Mouse (Mus musculus) mouse embryonic stem cell (cell line): ENCODE measurements around the gene Colgalt1.

ENCODE experiments used
- in situ Hi-C, 2 experiments: fragments of 300-500 bp; cut with MboI; formaldehyde crosslinking; loops; 1 replicate in 1 of 2; 3 replicates in 1 of 2; pipeline ENCODE4 v1.14.3; 2019 to 2020; ENCODE audit warnings: low sequenced_read_pairs in 2 of 2, low pct_unique_long_range_greater_than_20kb in 1 of 2, mixed read lengths in 1 of 2; ENCODE audit not compliant: unreplicated experiment in 1 of 2

Colgalt1 gene

DNA sequence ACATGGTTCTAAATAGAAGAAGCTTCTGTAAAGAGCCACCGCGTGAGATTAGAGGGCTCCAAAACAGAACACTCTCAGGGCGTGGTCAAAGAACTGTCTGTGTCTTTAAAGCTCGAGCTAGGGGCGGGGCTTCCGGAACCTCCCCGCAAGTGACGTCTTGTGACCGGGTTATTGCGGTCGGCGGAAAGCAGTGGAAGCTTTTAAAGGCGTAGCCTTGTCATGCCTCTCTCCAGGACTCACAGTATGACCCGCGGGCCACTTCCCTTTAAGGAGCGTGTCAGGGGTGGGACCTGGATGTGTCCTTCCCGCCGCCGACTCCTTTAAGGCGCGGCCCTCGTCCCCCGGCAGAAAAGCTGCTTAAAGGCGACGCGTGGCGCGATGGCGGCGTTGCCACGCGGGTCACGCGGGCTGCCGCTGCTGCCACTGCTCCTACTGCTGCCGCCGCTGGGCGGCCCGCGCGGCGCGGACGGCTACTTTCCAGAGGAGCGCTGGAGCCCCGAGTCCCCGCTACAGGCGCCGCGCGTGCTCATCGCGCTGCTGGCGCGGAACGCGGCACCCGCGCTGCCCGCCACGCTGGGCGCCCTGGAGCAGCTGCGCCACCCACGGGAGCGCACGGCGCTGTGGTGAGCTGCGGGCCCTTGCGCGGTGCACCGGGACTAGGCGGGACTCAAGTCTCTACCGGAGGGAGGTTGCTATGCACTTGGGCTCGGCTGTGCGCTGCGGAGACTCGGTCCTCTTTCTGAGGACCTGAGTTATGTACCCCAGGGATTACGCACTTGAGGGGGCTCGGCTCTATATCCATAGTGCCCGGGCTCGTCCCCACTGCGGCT, at the start of gene Colgalt1:
Colgalt1 (plus strand) TSS at position 177 of the 830 bp plus-strand sequence.
- in situ Hi-C loops: no loop called here

- in situ Hi-C loops: loop anchor here in 1 of 2 experiments (5.0 to 10.0 kb wide), 2 partner anchors 41 to 73 kb away; no protein-coding TSS in a partner anchor
Observed at GRCm38 (mm10) chr8:71561401-71561800, 49.4 kb upstream of the Colgalt1 start.

DNA sequence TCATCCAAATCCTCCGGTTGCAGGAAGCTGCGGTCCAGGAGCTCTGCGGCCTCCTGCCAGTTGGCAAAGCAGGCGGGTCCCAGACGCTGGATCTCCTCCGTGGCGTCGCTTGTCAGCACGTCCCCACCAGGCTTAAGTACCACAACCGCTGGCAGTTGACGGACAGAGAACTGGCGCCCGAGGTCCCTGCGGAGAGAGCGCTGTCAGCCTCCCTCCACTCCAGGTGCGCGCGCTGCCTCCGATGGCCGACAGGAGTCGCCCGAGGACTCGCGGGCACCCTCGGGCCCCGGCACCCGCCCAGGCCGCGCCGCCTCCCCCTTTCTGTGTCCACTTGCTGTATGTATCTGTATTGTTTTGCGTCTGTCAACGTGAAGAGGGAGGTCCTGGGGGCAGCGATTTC, 48.0 kb upstream of the Colgalt1 start:
- in situ Hi-C loops: loop anchor here in 1 of 2 experiments (5.0 to 10.0 kb wide), 2 partner anchors 40 to 72 kb away; no protein-coding TSS in a partner anchor

DNA sequence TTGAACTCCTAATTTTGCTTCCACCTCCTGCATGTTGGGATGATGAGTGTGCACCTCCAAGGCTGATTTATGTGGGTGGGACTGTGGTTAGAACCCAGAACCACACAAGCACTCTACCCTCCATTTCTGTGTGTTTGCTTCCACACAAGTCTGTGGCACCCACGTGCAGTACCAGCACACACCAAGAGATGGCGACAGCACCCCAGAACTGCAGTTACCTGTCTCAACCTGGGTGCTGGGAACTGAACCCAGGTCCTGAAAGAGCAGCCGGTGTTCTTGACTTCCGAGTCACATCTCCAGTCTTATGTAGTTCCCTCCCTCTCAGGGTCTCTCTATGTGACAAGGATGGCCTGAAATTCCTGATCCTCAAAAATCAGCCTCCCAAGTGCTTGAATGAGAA, 46.8 kb upstream of the Colgalt1 start:
- in situ Hi-C loops: loop anchor here in 1 of 2 experiments (5.0 to 10.0 kb wide), 2 partner anchors 38 to 71 kb away; no protein-coding TSS in a partner anchor

- in situ Hi-C loops: loop anchor here in 1 of 2 experiments (10.0 kb wide), 1 partner anchor 68 kb away; no protein-coding TSS in a partner anchor
Observed at GRCm38 (mm10) chr8:71566501-71566900, 44.3 kb upstream of the Colgalt1 start, which contains the start of gene Nxnl1. TSS of gene Nxnl1 (minus strand) at chr8:71566601.

GRCm38 (mm10) chr8:71567587-71567986, 43.2 kb upstream of the Colgalt1 start:
- in situ Hi-C loops: loop anchor here in 1 of 2 experiments (10.0 kb wide), 1 partner anchor 67 kb away; no protein-coding TSS in a partner anchor

DNA sequence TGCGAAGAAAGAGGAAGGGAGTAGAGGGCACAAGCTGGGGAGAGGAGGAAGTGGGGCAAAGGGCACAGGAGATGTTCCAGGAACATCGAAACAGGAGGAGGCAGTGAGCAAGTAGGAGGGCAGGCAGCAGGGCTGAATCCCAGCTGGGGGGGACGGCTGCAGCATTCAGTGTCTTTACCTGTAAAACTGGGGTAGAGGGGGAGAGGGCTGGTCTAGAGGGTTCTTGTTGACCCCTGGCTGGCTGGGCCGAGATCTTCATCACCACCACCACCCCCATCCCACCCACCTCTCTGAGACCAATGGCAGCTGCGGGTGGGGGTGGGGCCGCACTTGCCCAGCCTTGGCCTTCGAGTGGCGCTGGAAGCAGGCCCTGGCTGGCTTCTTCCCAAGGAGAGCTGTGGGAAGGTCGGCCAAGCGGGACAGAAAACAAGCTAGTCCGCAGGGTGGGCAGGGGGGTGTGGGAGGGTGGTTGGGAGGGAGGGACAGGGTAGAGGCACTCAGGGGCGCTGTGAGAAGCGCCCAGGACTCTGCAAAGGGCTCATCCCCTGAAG, 42.3 kb upstream of the Colgalt1 start, which contains the start of gene Slc27a1:
Slc27a1 (plus strand) TSS at position 496 of the 551 bp plus-strand sequence.
- in situ Hi-C loops: loop anchor here in 1 of 2 experiments (10.0 kb wide), 1 partner anchor 66 kb away; no protein-coding TSS in a partner anchor

- in situ Hi-C loops: loop anchor here in 1 of 2 experiments (10.0 kb wide), 1 partner anchor 66 kb away; no protein-coding TSS in a partner anchor
Observed at GRCm38 (mm10) chr8:71568941-71569340, 41.9 kb upstream of the Colgalt1 start.

DNA sequence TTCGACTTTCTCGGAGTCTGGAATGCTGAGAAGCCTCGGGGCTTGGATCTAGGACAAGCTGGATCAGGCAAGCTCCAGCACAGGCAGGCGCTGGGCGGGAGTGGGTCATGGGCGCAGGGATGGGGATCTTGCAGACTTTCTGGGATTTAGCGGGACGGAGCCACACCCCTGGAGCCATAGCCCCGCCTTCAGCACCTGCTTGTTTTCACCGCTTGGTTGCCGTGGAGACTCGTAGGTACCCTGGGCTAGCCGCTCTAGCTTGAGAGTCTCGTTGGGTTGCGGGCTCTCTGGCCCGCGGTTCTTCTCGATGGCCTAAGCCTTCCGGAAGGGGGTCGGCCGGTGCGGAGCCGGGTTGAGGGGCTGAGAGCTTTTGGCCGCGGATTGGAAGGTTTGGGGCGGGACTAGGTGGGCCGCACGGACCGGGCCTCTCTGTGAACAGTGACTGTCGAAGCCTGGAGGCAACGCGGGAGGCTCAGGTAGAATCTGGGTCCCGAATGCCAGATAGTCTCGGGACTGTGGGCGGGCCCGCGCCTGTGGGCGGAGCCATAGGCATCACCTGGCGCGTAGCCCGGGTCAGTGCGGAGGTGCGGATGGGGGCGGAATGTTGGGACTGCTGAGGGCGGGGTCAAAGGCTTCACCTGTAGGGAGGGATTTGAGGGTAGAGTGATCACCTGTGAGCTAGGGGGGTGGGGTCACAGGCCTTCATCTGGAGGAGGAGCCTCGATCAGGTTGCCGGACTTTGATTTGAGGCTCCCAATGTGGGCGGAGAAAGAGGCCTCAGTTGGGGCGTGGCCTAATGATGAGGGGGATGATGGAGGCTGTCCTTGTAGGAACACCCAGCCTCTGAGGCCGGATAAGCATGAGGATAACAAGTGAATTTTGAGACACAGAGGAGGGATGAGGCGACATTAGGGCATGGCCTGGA, 41.2 kb upstream of the Colgalt1 start:
- in situ Hi-C loops: loop anchor here in 1 of 2 experiments (10.0 kb wide), 1 partner anchor 65 kb away; no protein-coding TSS in a partner anchor

GRCm38 (mm10) chr8:71570291-71570954, 40.4 kb upstream of the Colgalt1 start:
- in situ Hi-C loops: no loop called here

- in situ Hi-C loops: no loop called here
Observed at GRCm38 (mm10) chr8:71572077-71572476, 38.7 kb upstream of the Colgalt1 start.

DNA sequence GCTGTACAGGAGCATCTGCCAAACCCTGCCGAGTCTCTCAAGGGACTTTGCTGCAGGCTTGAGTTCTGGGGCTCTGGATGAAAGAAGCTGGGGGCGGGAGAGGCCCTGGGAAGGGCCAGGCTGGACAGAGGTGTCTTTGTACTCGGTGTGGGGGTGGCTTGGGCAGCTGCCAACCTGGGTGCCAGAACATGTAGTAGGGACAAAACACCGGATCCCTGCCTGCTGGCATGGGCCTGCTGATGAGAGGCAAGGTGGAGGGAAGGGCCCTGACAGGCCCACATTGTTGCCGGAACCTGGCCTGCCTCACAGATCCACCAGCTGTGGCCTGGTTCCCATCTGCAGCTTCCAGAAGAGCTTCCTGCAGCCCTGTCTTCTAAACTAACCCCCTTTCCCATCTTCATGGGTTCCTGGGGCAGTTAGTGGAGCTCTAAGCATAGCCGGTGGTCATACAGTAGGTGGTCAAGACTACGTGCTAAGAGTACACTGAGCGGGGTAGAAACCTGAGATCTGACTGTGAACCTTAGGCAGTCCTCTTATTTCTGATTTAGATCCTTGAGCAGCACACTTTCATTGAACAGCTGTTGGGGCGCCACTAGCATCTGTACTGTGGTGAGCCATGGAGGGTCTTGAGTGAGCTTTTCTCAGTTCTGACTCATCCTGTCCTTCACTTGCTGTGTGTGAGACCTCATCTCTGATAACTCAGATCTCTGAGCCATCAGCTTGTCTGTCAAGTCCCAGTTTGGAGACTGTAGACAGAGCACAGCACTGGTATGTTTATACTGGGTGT, 37.8 kb upstream of the Colgalt1 start:
- in situ Hi-C loops: no loop called here

- in situ Hi-C loops: no loop called here
Observed at GRCm38 (mm10) chr8:71574426-71574825, 36.4 kb upstream of the Colgalt1 start.

GRCm38 (mm10) chr8:71575020-71575419, 35.8 kb upstream of the Colgalt1 start:
- in situ Hi-C loops: no loop called here

GRCm38 (mm10) chr8:71577856-71578387, 32.9 kb upstream of the Colgalt1 start:
- in situ Hi-C loops: no loop called here

DNA sequence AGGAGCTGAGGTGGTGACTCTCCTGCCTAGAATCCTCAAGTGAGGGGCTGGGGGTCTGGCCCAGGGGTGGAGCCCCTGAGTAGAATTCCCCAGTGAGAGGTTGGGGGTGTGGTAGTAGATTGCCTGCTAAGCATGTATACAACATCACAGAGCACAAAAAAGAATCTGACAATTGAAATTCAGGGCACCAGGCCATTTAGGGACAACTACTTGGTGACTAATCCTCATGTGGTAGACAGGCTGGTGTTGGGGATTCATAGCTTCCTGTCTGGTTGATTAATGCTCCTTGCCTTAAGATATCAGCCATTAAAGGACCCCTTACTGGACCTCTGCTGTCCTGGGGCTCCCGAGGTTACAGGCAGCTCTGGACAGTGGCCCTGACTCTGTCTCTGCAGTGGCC, 31.8 kb upstream of the Colgalt1 start:
- in situ Hi-C loops: no loop called here

DNA sequence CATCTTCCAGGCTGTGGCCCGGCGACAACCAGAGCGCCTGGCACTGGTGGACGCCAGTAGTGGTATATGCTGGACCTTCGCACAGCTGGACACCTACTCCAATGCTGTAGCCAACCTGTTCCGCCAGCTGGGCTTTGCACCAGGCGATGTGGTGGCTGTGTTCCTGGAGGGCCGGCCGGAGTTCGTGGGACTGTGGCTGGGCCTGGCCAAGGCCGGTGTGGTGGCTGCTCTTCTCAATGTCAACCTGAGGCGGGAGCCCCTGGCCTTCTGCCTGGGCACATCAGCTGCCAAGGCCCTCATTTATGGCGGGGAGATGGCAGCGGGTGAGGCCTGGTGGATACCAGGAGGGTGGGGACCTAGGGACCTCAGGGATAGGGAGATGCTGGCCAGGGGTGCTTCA, 31.3 kb upstream of the Colgalt1 start:
- in situ Hi-C loops: no loop called here
